Mouse (Mus musculus): ENCODE results near the gene Ubl3. TPM values are rescaled to one million over a fixed set of nuclear protein-coding genes. Genes with fewer than 3 reads are reported as not detected.

The Ubl3 gene
- polyA plus RNA-seq, 1 experiment from 2014 or later: 73.1 TPM

DNA sequence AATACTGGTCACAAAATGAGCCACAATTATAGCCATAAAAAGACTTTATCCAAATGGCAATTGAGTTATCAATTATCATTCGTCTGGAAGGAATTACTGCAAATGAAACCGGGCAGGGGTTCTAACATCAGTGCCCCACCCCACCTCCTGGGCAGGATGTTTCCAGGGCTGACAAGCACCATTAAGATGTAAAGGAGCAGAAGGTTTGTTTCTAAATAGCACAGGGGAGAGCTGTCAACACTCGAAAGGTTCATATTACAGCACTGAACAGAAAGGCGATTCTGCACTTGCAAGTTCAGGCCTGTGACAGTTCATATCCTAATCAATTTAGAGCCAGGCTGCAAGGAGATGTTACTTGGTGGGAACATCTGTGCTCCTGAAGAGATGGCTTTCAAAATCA is 3.3 kb downstream of the Ubl3 start:
- Histone ChIP-seq H3K4me3 (replicated peaks) (no peak overlapping the region), H3K27ac (no peak overlapping the region), H3K4me1 (replicated peaks) (peaks cover 38% of the 10 kb centered on the region), H3K4me2 (peak overlapping the region; percentile 88), H3K9ac (replicated peaks) (no peak overlapping the region), H3K9me3 (no peaks in the 10 kb centered on the region), H3K27me3 (peaks cover 10% of the 10 kb centered on the region), H3K36me3 (no peaks in the 10 kb centered on the region)
- 7% methylated on average over 4 of the region's 4 CpGs for WGBS
- ATAC-seq (ENCODE audit: insufficient number of reproducible peaks, insufficient read depth, low FRiP score, low TSS enrichment, low read depth): no peak

DNA sequence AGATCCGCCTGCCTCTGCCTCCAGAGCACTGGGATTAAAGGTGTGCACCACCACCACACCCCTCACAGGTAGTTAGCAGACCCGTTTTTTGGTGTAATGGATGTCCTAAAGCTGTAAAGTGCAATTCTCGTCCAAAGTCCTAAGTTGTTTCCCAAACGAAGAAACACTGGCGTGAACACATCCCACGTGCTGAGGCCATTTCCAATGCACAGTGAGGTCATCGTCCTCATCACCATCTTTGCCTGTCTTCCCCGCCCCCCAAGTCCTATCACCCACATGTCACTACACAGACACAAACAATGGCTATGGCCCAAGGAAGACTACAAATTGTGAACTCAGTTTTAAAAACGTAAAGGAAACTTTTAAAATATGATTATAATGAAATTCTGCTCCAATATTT is 4.0 kb downstream of the Ubl3 start:
- 70% methylated on average over 9 of the region's 9 CpGs for WGBS
- no peak overlapping the region for H3K4me3 ChIP-seq (replicated peaks)
- no peaks in the 10 kb centered on the region for H3K36me3 ChIP-seq
- no peak overlapping the region for H3K27ac ChIP-seq
- H3K9me3 ChIP-seq: no peaks in the 10 kb centered on the region
- H3K4me2 ChIP-seq: no peak overlapping the region
- H3K9ac ChIP-seq (replicated peaks): no peak overlapping the region
- H3K4me1 ChIP-seq (replicated peaks): peaks cover 35% of the 10 kb centered on the region
- ATAC-seq (ENCODE audit: insufficient number of reproducible peaks, insufficient read depth, low FRiP score, low TSS enrichment, low read depth): no peak
- H3K27me3 ChIP-seq: peaks cover 2% of the 10 kb centered on the region; the same call in 1 of the 2 replicates

DNA sequence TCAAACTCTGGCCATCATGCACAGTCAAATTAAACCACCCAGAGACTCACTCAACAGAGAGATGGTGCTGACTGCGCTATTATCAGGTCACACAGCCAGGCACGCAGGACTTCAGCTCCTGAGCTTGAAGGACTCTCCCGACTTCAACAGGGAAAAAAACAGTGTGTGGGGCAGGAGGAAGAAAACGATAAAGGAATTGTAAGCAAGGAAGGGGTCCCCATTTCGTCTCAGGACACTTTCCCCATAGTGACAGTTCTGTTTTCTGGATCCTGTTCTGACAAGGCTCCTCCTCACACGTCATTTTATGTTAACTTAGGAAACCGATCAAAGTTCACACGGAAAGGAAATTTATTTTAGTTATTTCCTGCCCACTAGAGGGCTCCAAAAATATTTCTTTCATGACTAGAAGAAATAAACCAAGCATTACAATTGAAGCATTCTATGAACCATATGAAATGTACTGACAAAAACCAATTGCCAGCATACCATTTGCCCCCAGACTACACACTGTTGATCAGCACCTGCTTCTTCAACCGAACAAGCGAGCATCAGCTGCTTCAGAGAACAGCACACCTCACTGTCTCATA is 4.6 kb downstream of the Ubl3 start:
- WGBS: 53% methylated on average over 10 of the region's 10 CpGs
- H3K4me2 ChIP-seq: no peak overlapping the region
- no peak for ATAC-seq (ENCODE audit: insufficient number of reproducible peaks, insufficient read depth, low FRiP score, low TSS enrichment, low read depth)
- no peak overlapping the region for H3K27ac ChIP-seq
- no peak overlapping the region for H3K9ac ChIP-seq (replicated peaks)
- H3K36me3 ChIP-seq: no peaks in the 10 kb centered on the region
- no peak overlapping the region for H3K4me3 ChIP-seq (replicated peaks)
- H3K27me3 ChIP-seq: no peaks in the 10 kb centered on the region
- H3K4me1 ChIP-seq (replicated peaks): peaks cover 35% of the 10 kb centered on the region
- no peaks in the 10 kb centered on the region for H3K9me3 ChIP-seq

DNA sequence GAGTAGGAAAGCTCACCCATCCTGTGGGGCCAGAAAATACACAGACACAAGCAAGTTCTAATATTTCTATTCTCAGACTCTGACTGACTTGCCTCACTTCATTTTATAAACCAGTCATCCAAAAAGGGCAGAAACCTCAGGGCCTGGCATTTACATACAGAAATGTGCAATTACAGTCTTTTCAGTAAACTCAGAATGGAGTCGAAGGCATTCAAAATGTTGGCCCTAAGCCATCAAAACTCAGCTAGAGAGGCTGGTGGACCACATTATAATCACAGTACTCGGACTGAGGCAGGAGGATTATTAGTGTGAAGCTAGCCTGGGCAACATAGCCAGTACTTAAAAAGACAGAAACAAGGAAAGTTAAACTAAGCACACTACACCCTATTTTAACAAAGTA is 5.6 kb downstream of the Ubl3 start:
- H3K27ac ChIP-seq: no peak overlapping the region
- no peak for ATAC-seq (ENCODE audit: insufficient number of reproducible peaks, insufficient read depth, low FRiP score, low TSS enrichment, low read depth)
- 64% methylated on average over 2 of the region's 2 CpGs for WGBS

DNA sequence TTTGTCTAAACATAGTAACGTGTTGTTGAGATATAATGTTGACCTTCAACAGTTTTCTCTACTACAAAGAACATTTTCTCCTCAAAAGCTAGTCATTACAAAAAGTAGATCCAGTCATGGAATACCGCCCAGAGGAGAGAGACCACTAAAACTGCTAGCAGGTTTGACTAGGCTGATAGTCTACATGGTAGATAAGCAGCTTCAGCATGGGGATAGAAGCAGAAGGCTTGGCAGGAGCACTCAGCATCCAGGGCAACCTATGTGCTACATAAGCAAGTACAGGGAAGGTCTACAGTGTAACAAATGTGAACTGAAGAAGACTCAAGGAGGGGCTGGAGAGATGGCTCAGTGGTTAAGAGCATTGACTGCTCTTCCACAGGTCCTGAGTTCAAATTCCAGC is 7.9 kb downstream of the Ubl3 start:
- Histone ChIP-seq H3K27ac (no peak overlapping the region), H3K9me3 (no peaks in the 10 kb centered on the region), H3K4me2 (no peak overlapping the region), H3K4me1 (replicated peaks) (peaks cover 36% of the 10 kb centered on the region), H3K27me3 (no peaks in the 10 kb centered on the region), H3K4me3 (replicated peaks) (no peak overlapping the region), H3K9ac (replicated peaks) (no peak overlapping the region), H3K36me3 (no peaks in the 10 kb centered on the region)
- 91% methylated on average over 2 of the region's 2 CpGs for WGBS
- ATAC-seq (ENCODE audit: insufficient number of reproducible peaks, insufficient read depth, low FRiP score, low TSS enrichment, low read depth): no peak

More for the DNA sequence above, 5.6 kb downstream of the Ubl3 start:
- Histone ChIP-seq H3K4me1 (replicated peaks) (peaks cover 43% of the 10 kb centered on the region), H3K36me3 (no peaks in the 10 kb centered on the region), H3K27me3 (no peaks in the 10 kb centered on the region), H3K9ac (replicated peaks) (no peak overlapping the region), H3K9me3 (no peaks in the 10 kb centered on the region), H3K4me2 (no peak overlapping the region), H3K4me3 (replicated peaks) (no peak overlapping the region)

DNA sequence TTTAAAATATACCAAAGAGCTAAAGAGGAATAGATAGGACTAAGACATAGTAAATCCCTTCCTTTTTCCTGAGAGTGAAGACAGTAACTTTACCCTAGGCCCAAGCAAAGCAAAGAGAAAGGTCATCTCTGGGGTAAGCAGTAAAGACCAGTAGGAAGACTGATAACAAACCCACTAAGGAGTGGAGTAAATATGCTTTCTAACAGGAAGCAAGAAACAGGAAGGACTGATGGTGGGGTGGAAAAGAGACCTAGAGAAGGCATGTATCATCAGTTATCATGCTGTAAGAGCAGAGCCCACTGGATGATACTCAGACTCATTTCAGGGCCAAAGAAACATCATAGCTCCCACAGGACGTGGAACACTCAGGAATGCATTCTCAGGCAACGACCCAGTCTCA is 10.4 kb downstream of the Ubl3 start:
- Histone ChIP-seq H3K36me3 (no peaks in the 10 kb centered on the region), H3K9ac (replicated peaks) (no peak overlapping the region), H3K9me3 (no peaks in the 10 kb centered on the region), H3K27me3 (no peaks in the 10 kb centered on the region), H3K4me3 (replicated peaks) (no peak overlapping the region), H3K4me2 (no peak overlapping the region), H3K4me1 (replicated peaks) (peaks cover 14% of the 10 kb centered on the region), H3K27ac (no peak overlapping the region)
- ATAC-seq (ENCODE audit: insufficient number of reproducible peaks, insufficient read depth, low FRiP score, low TSS enrichment, low read depth): no peak
- 76% methylated on average over 2 of the region's 2 CpGs for WGBS

DNA sequence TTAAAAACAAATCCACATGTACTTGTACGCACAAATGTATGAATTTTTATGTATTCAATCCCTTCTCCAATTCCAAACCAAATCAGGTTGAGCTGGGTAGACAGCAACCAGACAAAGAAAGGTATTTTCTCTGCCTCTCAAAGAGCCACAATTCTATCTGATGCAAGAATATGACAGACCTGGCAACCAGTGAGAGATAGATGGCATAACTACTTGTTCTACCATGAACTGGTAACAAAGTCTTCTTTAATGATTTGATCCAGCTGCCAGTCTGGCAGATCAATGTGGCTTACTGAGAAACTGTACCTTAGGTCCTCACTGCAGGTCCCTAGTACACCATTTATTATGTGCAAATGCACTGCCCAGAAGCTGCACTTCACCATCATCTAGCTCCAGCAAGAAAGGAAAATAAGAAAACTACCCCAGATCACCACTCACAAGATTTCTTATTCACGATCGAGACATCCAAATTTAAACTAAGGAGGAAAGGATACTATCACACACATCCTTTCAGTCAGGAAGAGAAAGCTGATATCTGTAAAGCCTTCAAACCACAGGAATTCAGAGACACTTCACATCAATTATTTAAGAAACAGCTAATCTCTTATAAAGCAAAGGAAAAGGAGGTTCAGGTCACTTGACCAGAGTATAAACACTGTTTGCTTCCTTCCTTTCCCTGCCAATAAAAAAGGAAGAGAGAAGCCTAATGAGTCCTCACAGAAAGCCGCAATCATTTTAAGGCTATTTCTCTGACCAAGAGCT is 16.7 kb downstream of the Ubl3 start:
- H3K4me2 ChIP-seq: no peak overlapping the region
- no peak for ATAC-seq (ENCODE audit: insufficient number of reproducible peaks, insufficient read depth, low FRiP score, low TSS enrichment, low read depth)
- H3K4me1 ChIP-seq (replicated peaks): no peaks in the 10 kb centered on the region; the same call in none of the 2 replicates
- H3K9ac ChIP-seq (replicated peaks): no peak overlapping the region
- H3K27me3 ChIP-seq: no peaks in the 10 kb centered on the region
- no peaks in the 10 kb centered on the region for H3K9me3 ChIP-seq
- H3K27ac ChIP-seq: no peak overlapping the region
- no peak overlapping the region for H3K4me3 ChIP-seq (replicated peaks)
- 85% methylated on average over 4 of the region's 4 CpGs for WGBS
- no peaks in the 10 kb centered on the region for H3K36me3 ChIP-seq

DNA sequence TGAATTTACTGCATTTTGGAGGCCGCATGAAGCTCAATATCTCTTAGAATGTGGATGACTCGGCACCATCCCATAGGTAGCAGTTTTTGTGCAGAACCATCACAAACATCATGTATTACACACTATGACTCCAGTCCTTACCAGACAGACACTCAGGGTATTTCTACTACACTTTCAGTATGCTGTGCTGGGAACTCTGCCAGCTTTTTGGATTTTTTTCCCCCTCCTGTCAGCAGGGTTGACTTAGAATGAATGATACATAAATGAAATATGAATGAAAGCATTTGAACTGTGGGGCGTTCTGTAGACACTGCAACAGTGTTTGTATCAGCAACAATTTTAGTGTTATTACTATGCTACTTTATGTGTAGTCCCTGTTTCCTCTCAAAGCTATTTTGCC is 17.9 kb downstream of the Ubl3 start:
- no peak overlapping the region for H3K27ac ChIP-seq
- WGBS: 86% methylated on average over 3 of the region's 3 CpGs
- H3K4me1 ChIP-seq (replicated peaks): no peaks in the 10 kb centered on the region; the same call in none of the 2 replicates
- H3K9me3 ChIP-seq: no peaks in the 10 kb centered on the region
- H3K4me2 ChIP-seq: no peak overlapping the region
- no peaks in the 10 kb centered on the region for H3K27me3 ChIP-seq
- no peaks in the 10 kb centered on the region for H3K36me3 ChIP-seq
- no peak for ATAC-seq (ENCODE audit: insufficient number of reproducible peaks, insufficient read depth, low FRiP score, low TSS enrichment, low read depth)
- no peak overlapping the region for H3K4me3 ChIP-seq (replicated peaks)
- no peak overlapping the region for H3K9ac ChIP-seq (replicated peaks)

DNA sequence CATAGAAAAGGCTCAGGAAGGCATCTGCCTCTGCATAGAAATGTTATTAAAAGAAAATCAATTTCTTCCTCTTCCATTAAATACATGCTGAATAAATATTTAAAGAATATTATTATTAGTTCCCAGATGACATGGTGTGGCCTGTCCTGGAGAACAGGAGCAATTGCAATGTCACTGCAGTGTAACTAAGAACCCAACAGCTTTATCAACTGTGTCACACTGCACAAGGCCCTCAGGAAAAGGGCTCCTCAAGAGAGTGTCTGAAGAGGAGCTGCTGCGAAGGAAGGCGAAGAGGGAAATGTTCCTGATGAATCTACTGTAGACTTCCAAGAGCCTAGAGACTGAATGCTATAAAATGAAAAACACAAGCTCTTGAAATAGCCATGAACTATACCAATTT is 18.7 kb downstream of the Ubl3 start:
- no peaks in the 10 kb centered on the region; the same call in none of the 2 replicates for H3K4me1 ChIP-seq (replicated peaks)
- H3K36me3 ChIP-seq: no peaks in the 10 kb centered on the region
- no peak overlapping the region for H3K4me3 ChIP-seq (replicated peaks)
- no peak overlapping the region for H3K27ac ChIP-seq
- no peaks in the 10 kb centered on the region for H3K9me3 ChIP-seq
- no peak for ATAC-seq (ENCODE audit: insufficient number of reproducible peaks, insufficient read depth, low FRiP score, low TSS enrichment, low read depth)
- H3K27me3 ChIP-seq: no peaks in the 10 kb centered on the region
- 94% methylated on average over 2 of the region's 2 CpGs for WGBS
- H3K9ac ChIP-seq (replicated peaks): no peak overlapping the region
- no peak overlapping the region for H3K4me2 ChIP-seq

DNA sequence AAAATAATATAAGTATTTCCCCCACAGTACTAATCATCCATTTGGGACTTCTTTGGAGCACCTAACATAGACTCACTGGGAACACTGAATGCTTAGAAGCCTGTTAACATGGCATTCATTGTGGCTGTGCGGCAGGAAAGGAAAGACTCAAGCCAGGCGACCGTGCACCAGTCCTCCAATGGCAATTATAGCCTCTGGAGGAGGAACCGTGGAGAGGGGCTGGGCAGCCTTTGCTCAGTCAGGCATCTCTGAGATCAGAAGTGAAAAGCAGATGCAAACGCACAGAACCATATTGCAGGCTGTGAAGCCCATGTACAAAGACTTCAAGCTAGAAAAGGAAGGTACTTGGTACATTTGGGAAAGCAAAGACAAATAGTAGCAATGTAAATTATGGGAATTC is 20.4 kb downstream of the Ubl3 start:
- H3K27me3 ChIP-seq: no peaks in the 10 kb centered on the region
- H3K4me2 ChIP-seq: no peak overlapping the region
- H3K4me3 ChIP-seq (replicated peaks): no peak overlapping the region
- ATAC-seq (ENCODE audit: insufficient number of reproducible peaks, insufficient read depth, low FRiP score, low TSS enrichment, low read depth): no peak
- WGBS: 28% methylated on average over 5 of the region's 5 CpGs
- no peak overlapping the region for H3K9ac ChIP-seq (replicated peaks)
- no peaks in the 10 kb centered on the region for H3K36me3 ChIP-seq
- no peak overlapping the region for H3K27ac ChIP-seq
- no peaks in the 10 kb centered on the region for H3K9me3 ChIP-seq
- peaks cover 8% of the 10 kb centered on the region for H3K4me1 ChIP-seq (replicated peaks)

DNA sequence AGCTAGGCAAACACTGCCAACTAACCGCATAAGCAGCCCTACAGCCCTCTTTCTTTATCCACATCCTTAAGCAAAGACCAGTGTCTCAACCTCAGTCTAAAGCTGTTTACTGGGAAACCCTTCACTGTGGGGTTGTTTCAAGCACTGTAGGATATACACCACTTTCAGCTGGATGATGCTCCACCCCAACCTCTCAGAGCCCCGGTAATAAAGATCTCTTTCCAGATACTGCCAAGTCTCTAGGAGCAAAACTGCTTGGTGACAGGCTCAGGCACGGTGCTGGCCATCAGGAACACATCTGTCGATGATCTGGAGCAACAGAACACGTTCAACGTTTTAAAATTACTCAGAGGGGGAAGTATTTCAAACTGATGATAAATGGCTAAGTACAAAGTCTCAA is 25.0 kb downstream of the Ubl3 start:
- Histone ChIP-seq H3K9me3 (no peaks in the 10 kb centered on the region), H3K4me2 (no peak overlapping the region), H3K27ac (no peak overlapping the region), H3K36me3 (no peaks in the 10 kb centered on the region), H3K4me3 (replicated peaks) (no peak overlapping the region), H3K9ac (replicated peaks) (no peak overlapping the region), H3K27me3 (no peaks in the 10 kb centered on the region), H3K4me1 (replicated peaks) (peaks cover 15% of the 10 kb centered on the region)
- 24% methylated on average over 6 of the region's 6 CpGs for WGBS
- no peak for ATAC-seq (ENCODE audit: insufficient number of reproducible peaks, insufficient read depth, low FRiP score, low TSS enrichment, low read depth)

DNA sequence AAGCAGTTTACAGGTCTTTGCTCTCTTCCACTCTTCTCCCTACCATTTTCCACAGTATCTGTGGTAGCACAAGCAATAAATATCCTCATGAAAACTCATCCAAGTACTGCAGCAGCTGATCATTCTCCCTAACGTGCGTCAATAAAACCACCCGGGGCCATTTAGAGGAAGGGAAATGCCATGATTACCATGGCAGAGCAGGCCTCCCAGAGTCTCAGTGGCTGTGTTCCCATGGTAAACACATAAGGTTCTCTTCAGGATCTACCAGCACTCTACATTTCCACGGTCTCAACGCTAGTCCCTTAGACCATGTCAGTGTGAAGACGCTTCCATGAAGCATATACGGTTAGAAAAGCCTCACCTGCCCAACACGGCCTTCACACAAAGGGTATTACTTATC is 26.0 kb downstream of the Ubl3 start:
- peaks cover 15% of the 10 kb centered on the region for H3K4me1 ChIP-seq (replicated peaks)
- H3K27me3 ChIP-seq: no peaks in the 10 kb centered on the region
- no peak for ATAC-seq (ENCODE audit: insufficient number of reproducible peaks, insufficient read depth, low FRiP score, low TSS enrichment, low read depth)

More for the DNA sequence above, 26.0 kb downstream of the Ubl3 start:
- Histone ChIP-seq H3K4me3 (replicated peaks) (no peak overlapping the region), H3K9me3 (no peaks in the 10 kb centered on the region), H3K4me2 (no peak overlapping the region), H3K36me3 (no peaks in the 10 kb centered on the region), H3K27ac (no peak overlapping the region), H3K9ac (replicated peaks) (no peak overlapping the region)
- WGBS: 61% methylated on average over 8 of the region's 8 CpGs
